Mouse (Mus musculus) macrophage (primary cell): ENCODE results near the gene Rpl7a. TPM values are rescaled to one million over a fixed set of nuclear protein-coding genes. Genes with fewer than 3 reads are reported as not detected.
A peak's percentile ranks its signal among the peaks of the same experiment; 100 is the strongest.
"Not testable (repeated sequence)": the region's sequence is repeated elsewhere in the genome, so short reads cannot be mapped to it uniquely, and the experiment has no call there.

Experiments
- H3K27ac ChIP-seq: fragments of 350-480 bp; formaldehyde crosslinking; 2 replicates; pipeline ENCODE4 v1.9.0; 2021
- H3K36me3 ChIP-seq: fragments of 350-480 bp; formaldehyde crosslinking; 2 replicates; pipeline ENCODE4 v1.9.0; 2021; ENCODE audit errors: inconsistent target
- H3K4me3 ChIP-seq: fragments of 350-480 bp; formaldehyde crosslinking; 2 replicates; pipeline ENCODE4 v1.9.0; 2021; ENCODE audit errors: inconsistent target
- H3K79me2 ChIP-seq: fragments of 350-480 bp; formaldehyde crosslinking; 2 replicates; pipeline ENCODE4 v1.9.0; 2021; ENCODE audit errors: inconsistent target
- WGBS: methylation state at CpG from one replicate; pipeline ENCODE4 v1.1.7; 2026; ENCODE audit warnings: inconsistent platforms; ENCODE audit not compliant: missing documents; 5-methylcytosine and 5-hydroxymethylcytosine counted together
- polyA plus RNA-seq: library from polyadenylated mRNA; stranded (reverse); fragments of 250-400 nt; gene quantifications from 3 replicates; pipeline ENCODE4 v1.2.4, GENCODE M21; 2018; ENCODE audit warnings: inconsistent platforms
- total RNA-seq, 78 experiments: library from RNA; depleted of rRNA; stranded (reverse); fragments of 250-400 nt; gene quantifications; 1 replicate in 9 of 78; 2 replicates in 24 of 78; 3 replicates in 43 of 78; 4 replicates in 2 of 78; pipeline ENCODE4 v1.2.4; 2018; ENCODE audit warnings: inconsistent platforms in 56 of 78

Rpl7a gene
- total RNA-seq (2018; cell fraction: chromatin; rRNA removed) = 100 to 1,000 TPM in 25 of 26 experiments, 10 to 100 TPM in 1; 96.9 to 251 (median 146) TPM
- 1,000 to 10,000 TPM in 6 of 26 experiments, 100 to 1,000 TPM in 20; 578 to 1,334 (median 737) TPM for total RNA-seq (2018; cell fraction: cytosol; rRNA removed)
- 100 to 1,000 TPM; 151 to 254 (median 182) TPM for total RNA-seq (2018; cell fraction: nucleus; rRNA removed)
- polyA plus RNA-seq = 1,034 to 1,136 TPM (median 1,099 TPM) in 3 replicates

DNA sequence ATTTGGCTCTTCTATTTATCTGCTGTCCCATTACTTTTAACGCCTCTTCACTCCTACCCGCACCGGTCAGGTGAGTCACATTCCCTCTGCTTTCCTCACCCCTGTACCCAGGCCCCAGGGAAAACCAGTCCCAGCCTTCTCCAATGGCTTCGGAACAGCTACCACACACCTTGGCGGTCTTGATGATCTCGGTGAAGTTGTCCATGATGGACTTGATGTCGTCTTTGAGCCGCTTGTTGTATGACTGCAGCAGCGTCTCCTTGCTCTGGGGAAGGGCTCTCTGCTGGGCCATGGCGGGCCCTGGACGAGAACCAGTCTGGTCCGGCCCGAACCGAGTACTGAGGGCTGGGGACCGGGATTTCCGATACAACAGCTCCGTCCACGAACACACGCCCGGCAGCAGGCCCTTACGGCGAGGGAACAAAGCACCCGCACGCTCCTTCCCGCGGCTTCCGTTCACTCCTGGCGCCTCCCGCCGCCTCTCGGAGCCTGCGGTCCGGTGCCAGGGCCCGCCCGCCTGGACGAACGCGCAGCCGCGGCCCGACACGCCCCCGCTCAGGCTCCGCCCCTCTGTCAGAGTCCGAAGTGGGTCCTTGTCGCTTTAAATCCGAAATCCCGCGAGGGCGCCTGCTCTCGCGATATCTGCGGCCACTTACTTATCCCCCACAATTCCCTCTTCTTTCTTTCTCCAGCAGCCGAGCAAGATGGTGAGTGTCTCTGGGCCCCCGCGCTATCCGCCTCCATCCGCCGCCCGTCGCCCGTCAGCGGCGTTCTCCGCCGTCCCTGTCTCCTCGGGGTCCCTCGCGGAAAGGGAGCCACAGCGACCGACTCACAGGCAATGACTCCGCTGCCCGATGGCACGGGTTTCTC lies at the start of gene Rpl7a, which contains the start of gene Med22:
Gene Rpl7a (plus strand): TSS at position 641 of the 870 bp plus-strand sequence.
Gene Med22 (minus strand): TSS at position 554 of the 870 bp plus-strand sequence.
- peak within 1 kb of the TSS; percentile 90 for H3K4me3 ChIP-seq
- peak within 1 kb of the TSS; percentile 60 for H3K27ac ChIP-seq
- peaks cover 95% of the 10 kb centered on the region for H3K79me2 ChIP-seq
- WGBS = 2% methylated on average over 66 of the region's 74 CpGs
- peaks cover 31% of the 10 kb centered on the region; the same call in 1 of the 2 replicates for H3K36me3 ChIP-seq

DNA sequence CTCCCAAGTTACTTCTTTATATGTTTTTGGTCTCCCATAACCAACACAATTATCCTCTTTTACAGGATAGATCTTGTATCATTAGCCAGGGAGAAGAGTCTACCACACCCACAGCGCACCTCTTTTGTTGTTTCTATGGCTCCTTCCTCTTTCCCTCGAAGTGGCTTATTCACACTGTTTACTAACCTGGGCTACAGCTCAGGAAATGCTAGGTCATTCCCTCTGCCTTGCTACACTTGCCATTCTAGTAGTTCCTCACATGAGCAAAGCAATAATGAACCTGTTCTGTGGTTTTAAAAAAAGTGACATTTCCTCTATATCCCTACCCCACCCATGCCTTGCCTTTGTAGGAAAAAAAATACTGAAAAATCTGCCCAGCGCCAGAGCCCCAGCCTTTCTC lies 47.7 kb upstream of the Rpl7a start:
- WGBS = 0% methylated on average over 3 of the region's 3 CpGs
- no peak overlapping the region for H3K27ac ChIP-seq
- no peaks in the 10 kb centered on the region for H3K36me3 ChIP-seq
- no peaks in the 10 kb centered on the region for H3K79me2 ChIP-seq
- H3K4me3 ChIP-seq = no peak overlapping the region

DNA sequence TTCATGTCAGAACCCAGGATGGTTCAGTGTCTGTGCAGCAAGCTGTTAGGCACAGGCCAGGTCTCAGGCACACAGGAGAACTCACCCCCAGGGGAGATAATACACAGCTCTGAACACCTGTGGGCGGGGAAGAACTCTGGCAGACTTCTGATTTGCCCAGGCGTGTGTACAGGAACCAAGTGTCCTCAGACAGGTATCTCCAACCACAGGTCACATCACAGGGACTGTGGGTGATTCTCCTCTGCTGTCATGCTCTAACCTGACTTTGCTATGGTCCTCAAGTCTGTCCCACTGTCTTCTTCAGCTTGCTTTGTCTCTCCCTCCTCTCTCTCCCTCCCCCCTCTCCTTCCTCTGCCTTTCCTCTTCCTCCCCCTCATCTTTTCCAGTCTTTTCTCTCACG lies 45.7 kb upstream of the Rpl7a start, which contains the start of gene Abo:
Gene Abo (minus strand): TSS at position 101 of the 400 bp plus-strand sequence.
- WGBS = 91% methylated on average over 3 of the region's 3 CpGs
- Histone ChIP-seq H3K27ac (no peak within 1 kb of the TSS), H3K79me2 (no peaks in the 10 kb centered on the region), H3K36me3 (no peaks in the 10 kb centered on the region), H3K4me3 (no peak within 1 kb of the TSS)

DNA sequence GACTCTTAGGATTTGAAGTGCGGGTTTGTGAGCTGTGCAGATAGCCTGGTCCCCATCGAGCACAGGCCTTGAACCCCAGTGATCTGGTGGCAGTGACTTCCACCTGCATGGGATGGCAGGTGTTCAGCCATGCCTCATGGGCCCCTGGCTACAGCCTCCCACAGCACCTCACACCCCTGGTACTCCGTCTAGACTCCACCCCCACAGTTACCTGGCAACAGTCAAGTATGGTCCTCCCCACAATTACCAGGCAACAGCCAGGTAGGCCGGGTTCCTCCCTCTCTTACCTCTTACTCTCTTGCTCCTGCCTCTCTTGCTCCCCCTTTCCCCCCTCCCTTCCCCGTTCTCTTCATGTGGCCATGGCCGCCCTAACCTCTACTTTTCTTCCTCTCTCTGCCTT lies 39.9 kb upstream of the Rpl7a start:
- Histone ChIP-seq H3K36me3 (no peaks in the 10 kb centered on the region), H3K79me2 (no peaks in the 10 kb centered on the region)
- WGBS = 80% methylated on average over 6 of the region's 6 CpGs

DNA sequence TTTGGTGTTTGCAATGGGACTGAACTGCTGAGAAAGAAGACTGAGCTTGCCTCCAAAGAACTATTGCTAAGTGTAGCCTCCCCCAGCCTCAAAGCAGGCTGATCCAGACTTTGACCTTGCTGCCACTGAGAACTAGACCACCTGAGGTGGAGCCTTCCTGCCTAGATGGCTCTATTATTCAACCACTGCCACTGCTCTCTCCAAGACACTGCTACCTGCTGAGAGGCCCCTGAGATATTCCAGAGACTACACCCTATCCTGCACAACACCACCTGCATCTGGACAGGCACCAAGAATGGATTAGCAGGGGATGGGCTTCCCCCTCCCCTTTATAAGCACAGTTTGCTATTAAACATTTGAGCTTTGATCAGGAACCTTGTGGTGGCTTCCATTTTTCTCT lies 32.0 kb upstream of the Rpl7a start:
- H3K4me3 ChIP-seq = no peak overlapping the region
- no peaks in the 10 kb centered on the region for H3K36me3 ChIP-seq
- no peaks in the 10 kb centered on the region for H3K79me2 ChIP-seq
- H3K27ac ChIP-seq = no peak overlapping the region

More for the DNA sequence above, 39.9 kb upstream of the Rpl7a start:
- no peak overlapping the region for H3K27ac ChIP-seq
- no peak overlapping the region for H3K4me3 ChIP-seq

DNA sequence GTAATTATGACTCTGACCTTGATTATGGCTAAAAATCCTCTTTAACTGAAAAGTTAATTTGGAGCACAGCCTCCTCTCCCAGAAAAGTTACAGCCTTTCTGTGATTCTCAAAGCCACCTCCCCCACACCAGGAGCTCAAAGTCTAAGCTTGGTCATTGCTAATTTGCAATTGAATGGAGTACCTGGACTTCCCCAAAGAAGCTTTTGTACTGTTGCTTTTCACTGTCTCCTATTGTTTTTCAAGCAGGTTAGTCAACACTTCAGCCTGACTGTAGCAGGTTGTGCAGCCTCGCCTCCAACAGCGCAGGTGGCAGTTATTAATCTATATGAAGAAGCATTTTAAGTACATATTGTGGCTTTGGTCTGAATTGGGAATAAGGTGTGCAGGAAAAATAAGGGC lies 25.0 kb upstream of the Rpl7a start:
- H3K36me3 ChIP-seq = peaks cover 15% of the 10 kb centered on the region; the same call in 1 of the 2 replicates
- WGBS = 97% methylated on average over 2 of the region's 2 CpGs

DNA sequence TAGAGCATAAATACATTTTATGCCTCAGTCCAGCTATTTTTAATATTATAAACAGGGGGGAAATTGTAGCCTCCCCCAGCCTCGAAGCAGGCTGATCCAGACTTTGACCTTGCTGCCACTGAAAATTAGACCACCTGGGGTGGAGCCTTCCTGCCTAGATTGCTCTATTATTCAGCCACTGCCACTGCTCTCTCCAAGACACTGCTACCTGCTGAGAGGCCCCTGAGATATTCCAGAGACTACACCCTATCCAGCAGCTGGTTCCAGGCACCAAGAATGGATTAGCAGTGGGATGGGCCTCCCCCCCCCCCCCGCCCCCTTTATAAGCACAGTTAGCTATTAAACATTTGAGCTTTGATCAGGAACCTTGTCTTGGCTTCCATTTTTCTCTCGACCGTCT lies 24.4 kb upstream of the Rpl7a start:
- H3K4me3 ChIP-seq, H3K79me2 ChIP-seq, H3K27ac ChIP-seq: not testable (repeated sequence)
- peaks cover 18% of the 10 kb centered on the region; the same call in 1 of the 2 replicates for H3K36me3 ChIP-seq
- 97% methylated on average over 3 of the region's 4 CpGs for WGBS

More for the DNA sequence above, 25.0 kb upstream of the Rpl7a start:
- H3K4me3 ChIP-seq, H3K27ac ChIP-seq, H3K79me2 ChIP-seq: not testable (repeated sequence)

DNA sequence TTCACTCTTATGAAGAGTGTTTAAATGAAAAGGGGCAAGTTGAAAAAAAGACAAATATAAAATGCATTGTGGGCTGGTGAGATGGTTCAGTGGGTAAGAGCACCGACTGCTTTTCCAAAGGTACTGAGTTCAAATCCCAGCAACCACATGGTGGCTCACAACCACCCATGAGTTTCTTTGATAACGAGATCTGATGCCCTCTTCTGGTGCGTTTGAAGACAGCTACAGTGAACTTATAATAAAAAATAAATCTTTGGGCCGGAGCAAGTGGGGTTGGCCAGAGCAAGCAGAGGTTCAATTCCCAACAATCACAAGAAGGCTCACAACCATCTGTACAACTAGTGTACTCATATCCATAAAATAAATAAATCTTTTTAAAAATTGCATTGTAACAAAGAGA lies 14.7 kb upstream of the Rpl7a start:
- Histone ChIP-seq H3K27ac (no peak overlapping the region), H3K36me3 (peaks cover 82% of the 10 kb centered on the region), H3K79me2 (peaks cover 13% of the 10 kb centered on the region), H3K4me3 (no peak overlapping the region)
- WGBS = 88% methylated on average over 4 of the region's 4 CpGs

DNA sequence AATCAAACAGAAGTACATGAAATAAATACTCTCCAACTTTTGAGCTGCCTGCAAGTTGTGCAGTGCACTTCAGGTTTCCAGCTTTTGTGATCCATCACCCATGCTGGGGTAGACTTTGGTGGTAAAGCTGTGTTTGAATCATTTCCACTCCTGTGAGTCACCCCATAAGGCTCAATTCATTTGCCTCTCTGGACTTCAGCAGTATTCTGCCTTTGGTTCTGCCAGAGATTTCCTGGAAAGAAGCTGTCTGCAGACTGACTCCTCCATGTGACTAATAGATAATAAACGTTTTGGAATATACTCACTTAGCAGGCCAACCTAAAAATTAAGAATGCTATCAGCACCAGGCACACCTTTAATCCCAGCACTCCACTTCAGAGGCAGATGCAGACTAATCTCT lies 9.8 kb upstream of the Rpl7a start:
- Histone ChIP-seq H3K27ac (no peak overlapping the region), H3K36me3 (peaks cover 51% of the 10 kb centered on the region), H3K4me3 (no peak overlapping the region), H3K79me2 (peaks cover 59% of the 10 kb centered on the region)
- WGBS = 60% methylated on average over 1 of the region's 1 CpGs

DNA sequence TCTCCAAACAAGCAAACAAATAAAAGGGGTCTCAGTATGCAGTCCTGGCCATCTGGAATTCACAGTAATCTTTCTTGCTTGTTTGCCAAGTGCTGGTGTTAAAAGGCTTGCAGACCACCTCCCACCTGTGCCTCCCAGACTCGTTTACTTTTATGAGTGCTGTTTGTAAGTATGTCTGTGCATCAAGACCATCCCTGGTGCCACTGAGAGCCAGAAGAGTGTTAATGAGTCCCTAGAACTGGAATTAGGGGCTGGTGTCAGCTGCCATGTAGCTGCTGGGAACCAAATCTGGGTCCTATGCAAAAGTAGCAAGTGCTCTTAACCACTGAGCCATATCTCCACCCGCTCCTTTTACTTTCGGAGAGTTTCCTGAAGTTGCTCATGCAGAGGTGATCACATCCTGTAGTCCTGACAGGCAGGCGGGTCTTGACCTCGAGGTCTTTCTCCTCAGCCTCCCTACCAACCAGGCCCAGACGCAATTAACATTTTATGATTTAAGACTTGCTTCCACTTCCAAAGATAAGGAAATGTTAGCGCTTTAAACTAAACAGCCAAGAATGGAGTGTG lies 8.6 kb upstream of the Rpl7a start:
- Histone ChIP-seq H3K79me2 (peaks cover 71% of the 10 kb centered on the region), H3K36me3 (peaks cover 44% of the 10 kb centered on the region), H3K4me3 (peak overlapping the region; percentile 91), H3K27ac (peak overlapping the region; percentile 71)
- WGBS = 6% methylated on average over 7 of the region's 7 CpGs

DNA sequence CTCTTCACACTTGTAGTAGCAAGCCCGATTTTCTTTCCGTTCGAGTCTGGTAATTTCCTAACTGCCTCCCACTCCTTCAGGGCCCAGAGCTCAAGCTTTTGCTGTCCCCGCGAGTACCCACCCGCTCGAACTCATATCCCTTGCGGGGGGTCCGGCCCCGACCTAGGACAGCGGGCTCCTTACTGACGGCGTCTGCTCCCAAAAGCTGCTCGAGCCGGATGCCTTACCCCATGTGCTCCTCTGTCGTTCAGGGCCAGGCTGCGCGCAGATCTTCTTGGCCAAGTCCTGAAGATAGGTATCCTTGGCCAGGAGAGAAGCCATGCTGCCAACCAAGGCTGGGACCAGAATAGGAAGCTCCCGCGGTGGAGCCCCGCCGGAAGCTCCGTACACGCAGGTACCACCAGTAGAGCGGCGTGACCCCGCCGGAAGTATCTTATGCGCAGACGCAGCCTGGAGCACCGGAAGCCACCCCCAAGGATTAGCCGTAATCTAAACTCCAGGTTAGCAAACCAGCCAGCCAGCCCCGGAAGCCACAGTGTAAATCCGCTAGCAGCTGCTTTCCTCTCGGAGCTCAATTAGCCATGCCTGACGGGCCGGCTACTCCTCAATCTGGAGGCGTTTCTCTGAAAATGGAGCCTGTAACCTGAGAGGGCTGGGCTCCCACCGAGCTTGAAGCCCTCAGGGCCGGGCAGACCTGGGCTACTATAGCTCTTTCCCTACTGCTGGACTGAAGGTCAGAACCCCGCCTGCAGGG lies 7.9 kb upstream of the Rpl7a start, which contains the start of gene Surf6:
Gene Surf6 (minus strand): TSS at position 413 of the 754 bp plus-strand sequence.
- WGBS = 2% methylated on average over 41 of the region's 41 CpGs
- Histone ChIP-seq H3K36me3 (peaks cover 41% of the 10 kb centered on the region), H3K27ac (peak within 1 kb of the TSS; percentile 71)

DNA sequence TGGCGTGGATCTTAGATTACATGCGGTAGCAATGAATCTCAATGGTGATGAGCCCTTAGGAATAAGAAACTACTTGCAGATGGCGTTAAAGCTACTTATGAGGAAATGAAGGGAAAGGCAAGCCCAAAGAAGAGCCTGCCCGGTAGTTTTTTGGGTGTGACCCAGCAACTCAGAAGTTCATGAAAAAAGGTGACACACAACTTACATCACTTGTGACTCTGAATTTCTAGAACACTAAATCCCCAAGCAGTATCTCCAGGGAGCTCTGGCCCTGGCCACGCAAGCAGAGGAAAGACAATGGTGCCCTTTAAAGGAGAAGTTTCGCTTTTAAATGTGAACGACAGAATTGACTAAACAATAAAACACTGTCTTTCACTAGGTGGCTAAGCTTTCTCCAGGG lies 7.3 kb upstream of the Rpl7a start:
- H3K79me2 ChIP-seq = peaks cover 85% of the 10 kb centered on the region
- H3K4me3 ChIP-seq = peak overlapping the region; percentile 91
- 5% methylated on average over 7 of the region's 7 CpGs for WGBS
- H3K36me3 ChIP-seq = peaks cover 39% of the 10 kb centered on the region
- H3K27ac ChIP-seq = peak overlapping the region; percentile 71

More for the DNA sequence above, 7.9 kb upstream of the Rpl7a start, which contains the start of gene Surf6:
- H3K79me2 ChIP-seq = peaks cover 79% of the 10 kb centered on the region
- peak within 1 kb of the TSS; percentile 91 for H3K4me3 ChIP-seq

DNA sequence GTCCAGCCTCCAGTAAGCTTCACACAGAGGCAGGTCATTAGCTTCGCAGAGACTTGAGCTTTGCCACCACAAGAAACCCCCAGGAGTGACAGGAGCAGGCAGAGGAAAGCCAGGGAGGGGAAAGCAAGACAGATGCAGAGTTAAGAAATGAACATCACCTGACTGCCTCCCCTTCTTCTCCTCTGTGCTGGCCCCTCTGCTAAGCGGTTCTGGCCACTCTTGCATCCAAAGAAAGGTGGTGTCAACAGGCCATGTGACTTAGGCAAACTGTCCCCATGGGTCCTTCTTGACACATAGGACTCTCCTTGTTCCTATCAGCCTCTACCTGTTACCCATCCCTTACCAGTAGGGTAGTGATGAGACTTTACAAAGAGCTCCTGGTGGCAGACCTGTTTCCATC lies 4.6 kb upstream of the Rpl7a start:
- H3K79me2 ChIP-seq = peaks cover 93% of the 10 kb centered on the region
- WGBS = 89% methylated on average over 2 of the region's 2 CpGs
- no peak overlapping the region for H3K27ac ChIP-seq
- peaks cover 19% of the 10 kb centered on the region; the same call in 1 of the 2 replicates for H3K36me3 ChIP-seq
- no peak overlapping the region for H3K4me3 ChIP-seq

DNA sequence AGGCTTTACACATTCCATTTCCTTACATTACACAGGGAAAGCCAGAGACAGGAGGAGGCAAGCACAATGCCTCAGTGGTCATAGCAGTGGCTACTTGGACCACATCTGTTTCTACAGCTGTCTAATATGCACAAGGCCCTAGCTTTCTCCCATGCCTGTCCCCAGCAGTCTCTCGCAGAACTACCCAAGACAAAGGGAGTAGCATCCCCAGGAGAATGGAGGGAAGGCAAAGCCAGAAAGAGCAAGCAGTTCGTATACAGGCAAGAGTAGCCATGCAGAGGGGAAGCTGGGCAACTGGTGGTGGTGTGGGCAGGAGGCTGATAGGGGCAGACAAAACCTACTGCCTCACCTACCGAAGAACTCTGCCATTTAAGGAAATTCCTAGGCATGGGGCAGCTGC lies 4.1 kb upstream of the Rpl7a start:
- no peak overlapping the region for H3K4me3 ChIP-seq
- H3K79me2 ChIP-seq = peaks cover 93% of the 10 kb centered on the region
- no peak overlapping the region for H3K27ac ChIP-seq
- peaks cover 19% of the 10 kb centered on the region; the same call in 1 of the 2 replicates for H3K36me3 ChIP-seq
- WGBS = 98% methylated on average over 3 of the region's 3 CpGs
